Mouse (Mus musculus) embryonic fibroblast, embryonic 13.5 days (primary cell): ENCODE data around the gene St3gal4.

Experiments used
- CTCF ChIP-seq: IDR thresholded peaks from 2 replicates; pipeline ENCODE4 v1.5.1; 2011; ENCODE audit warnings: mild to moderate bottlenecking, control low read depth, low read length, moderate library complexity, borderline replicate concordance; ENCODE audit not compliant: insufficient read depth
- POLR2A ChIP-seq: IDR thresholded peaks from 2 replicates; pipeline ENCODE4 v1.6.1; 2011; ENCODE audit warnings: low read depth, mild to moderate bottlenecking, control low read depth, low read length, moderate library complexity

DNA sequence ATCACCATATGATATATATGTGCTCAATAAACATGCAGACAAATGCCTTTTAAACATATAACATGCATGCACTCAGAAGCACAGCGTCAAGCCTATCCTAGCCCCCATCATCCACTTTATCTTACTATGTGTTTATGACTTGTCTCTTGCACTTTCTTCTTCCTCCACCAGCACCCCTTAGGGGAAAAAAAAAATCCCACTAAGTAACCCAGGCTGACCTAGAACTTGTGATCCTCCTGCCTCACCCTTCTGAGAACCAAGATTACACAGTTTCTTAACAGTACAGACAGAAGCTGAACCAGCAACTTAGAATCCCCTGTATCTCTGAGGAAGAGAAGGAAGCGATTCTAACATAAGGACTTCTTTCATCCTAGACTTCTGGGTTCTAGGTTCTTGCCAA, 505 bp downstream of the St3gal4 start:
- TF ChIP-seq CTCF: no peak
- TF ChIP-seq POLR2A: no peak
